Mouse (Mus musculus) CH12.LX (cell line): Measurements from ENCODE around the gene Creb5. TPM values are rescaled to one million over a fixed set of nuclear protein-coding genes. Genes with fewer than 3 reads are reported as not detected.
A peak's percentile ranks its signal among the peaks of the same experiment; 100 is the strongest.

Experiments
- DNase-seq: peaks from one replicate; pipeline ENCODE4 v3.0.0-alpha.2; 2013; ENCODE audit errors: extremely low read depth
- H3K27ac ChIP-seq: 2 replicates; pipeline ENCODE4 v1.5.1; 2012; ENCODE audit warnings: low read depth, mild to moderate bottlenecking, control low read depth, moderate library complexity; ENCODE audit not compliant: insufficient read depth
- H3K27me3 ChIP-seq: replicated peaks from 2 replicates; pipeline ENCODE3; 2012; ENCODE audit warnings: inconsistent platforms
- H3K36me3 ChIP-seq, 2 experiments: replicated peaks in 1 of 2; 2 replicates each; pipeline versions ENCODE3 to v1.6.1; 2012; ENCODE audit warnings: inconsistent platforms in 1 of 2, low read length in 1 of 2, mild to moderate bottlenecking in 1 of 2, mixed read lengths in 1 of 2, moderate library complexity in 1 of 2; ENCODE audit not compliant: control insufficient read depth in 1 of 2, insufficient read depth in 1 of 2
- H3K4me1 ChIP-seq, 2 experiments: 2 replicates each; pipeline ENCODE4 v1.6.1; 2012; ENCODE audit warnings: inconsistent platforms in 1 of 2, moderate library complexity in 1 of 2; ENCODE audit not compliant: insufficient read depth in 2 of 2, control insufficient read depth in 1 of 2
- H3K4me2 ChIP-seq: 2 replicates; pipeline ENCODE4 v1.6.1; 2012; ENCODE audit warnings: low read depth, mild to moderate bottlenecking, control low read depth; ENCODE audit not compliant: poor library complexity, insufficient read depth, severe bottlenecking
- H3K4me3 ChIP-seq, 3 experiments: fragments of 150-350 bp in 1 of 3; sonication (generic) in 1 of 3; replicated peaks in 1 of 3; 2 replicates each; pipeline versions ENCODE3 to v1.5.1; 2011 to 2012; ENCODE audit warnings: low read depth in 2 of 3, low read length in 2 of 3, mild to moderate bottlenecking in 2 of 3, moderate library complexity in 2 of 3, control low read depth in 1 of 3, improper control_type of control experiment in 1 of 3, inconsistent platforms in 1 of 3, mixed read lengths in 1 of 3; ENCODE audit not compliant: poor library complexity in 1 of 3
- H3K79me2 ChIP-seq: replicated peaks from 2 replicates; pipeline ENCODE4 v1.6.1; 2012; ENCODE audit warnings: mild to moderate bottlenecking, moderate library complexity; ENCODE audit not compliant: control insufficient read depth, poor library complexity, insufficient read depth, severe bottlenecking; ENCODE audit errors: extremely low read depth
- H3K9ac ChIP-seq: 2 replicates; pipeline ENCODE4 v1.6.1; 2012; ENCODE audit warnings: low read depth, mild to moderate bottlenecking, control low read depth, moderate library complexity; ENCODE audit not compliant: insufficient read depth
- H3K9me3 ChIP-seq: replicated peaks from 2 replicates; pipeline ENCODE3; 2012; ENCODE audit warnings: low read length, inconsistent platforms, mixed read lengths
- CHD1 ChIP-seq: IDR thresholded peaks from 2 replicates; pipeline ENCODE4 v1.6.1; 2012; ENCODE audit warnings: low read depth, low read length, improper control_type of control experiment, inconsistent platforms
- CHD2 ChIP-seq: IDR thresholded peaks from 2 replicates; pipeline ENCODE4 v1.6.1; 2011; ENCODE audit warnings: low read length, improper control_type of control experiment
- CTCF ChIP-seq, 2 experiments: IDR thresholded peaks in 1 of 2; conservative IDR thresholded peaks in 1 of 2; 2 replicates each; pipeline ENCODE4 v1.5.1; 2011 to 2012; ENCODE audit warnings: low read depth in 2 of 2, low read length in 2 of 2, improper control_type of control experiment in 1 of 2, inconsistent platforms in 1 of 2, mild to moderate bottlenecking in 1 of 2, moderate library complexity in 1 of 2
- E2F4 ChIP-seq: IDR thresholded peaks from 2 replicates; pipeline ENCODE4 v1.6.1; 2011; ENCODE audit warnings: low read depth, low read length, improper control_type of control experiment; ENCODE audit not compliant: insufficient replicate concordance
- ELF1 ChIP-seq: IDR thresholded peaks from 2 replicates; pipeline ENCODE4 v1.6.1; 2014; ENCODE audit warnings: low read depth, mild to moderate bottlenecking, inconsistent platforms, low read length, improper control_type of control experiment
- EP300 ChIP-seq: IDR thresholded peaks from 2 replicates; pipeline ENCODE4 v1.6.1; 2011; ENCODE audit warnings: low read length, improper control_type of control experiment
- ETS1 ChIP-seq: conservative IDR thresholded peaks from 2 replicates; pipeline ENCODE4 v1.6.1; 2012; ENCODE audit warnings: low read depth, mild to moderate bottlenecking, inconsistent platforms, low read length, improper control_type of control experiment, moderate library complexity
- HCFC1 ChIP-seq: IDR thresholded peaks from 2 replicates; pipeline ENCODE4 v1.6.1; 2012; ENCODE audit warnings: low read depth, mild to moderate bottlenecking, inconsistent platforms, low read length, improper control_type of control experiment
- KAT2A ChIP-seq: IDR thresholded peaks from 2 replicates; pipeline ENCODE4 v1.6.1; 2012; ENCODE audit warnings: low read length, improper control_type of control experiment, inconsistent platforms; ENCODE audit not compliant: insufficient replicate concordance
- MAX ChIP-seq: IDR thresholded peaks from 2 replicates; pipeline ENCODE4 v1.6.1; 2011; ENCODE audit warnings: low read length, improper control_type of control experiment
- MXI1 ChIP-seq: IDR thresholded peaks from 2 replicates; pipeline ENCODE4 v1.6.1; 2011; ENCODE audit warnings: mild to moderate bottlenecking, low read depth, low read length, improper control_type of control experiment
- MYC ChIP-seq: IDR thresholded peaks from 2 replicates; pipeline ENCODE4 v1.6.1; 2011; ENCODE audit warnings: low read depth, mild to moderate bottlenecking, improper control_type of control experiment, low read length
- NELFE ChIP-seq: IDR thresholded peaks from 2 replicates; pipeline ENCODE4 v1.6.1; 2011; ENCODE audit warnings: low read depth, low read length, improper control_type of control experiment
- NRF1 ChIP-seq: IDR thresholded peaks from 2 replicates; pipeline ENCODE4 v1.6.1; 2014; ENCODE audit warnings: low read depth, mild to moderate bottlenecking, inconsistent platforms, low read length, improper control_type of control experiment, moderate library complexity
- POLR2A ChIP-seq: IDR thresholded peaks from 2 replicates; pipeline ENCODE4 v1.6.1; 2011; ENCODE audit warnings: low read depth, mild to moderate bottlenecking, improper control_type of control experiment, low read length
- POLR2AphosphoS2 ChIP-seq: IDR thresholded peaks from 2 replicates; pipeline ENCODE4 v1.6.1; 2011; ENCODE audit warnings: low read depth, low read length, improper control_type of control experiment
- RAD21 ChIP-seq: IDR thresholded peaks from 2 replicates; pipeline ENCODE4 v1.6.1; 2011; ENCODE audit warnings: low read depth, mild to moderate bottlenecking, low read length, improper control_type of control experiment, moderate library complexity
- RCOR1 ChIP-seq: conservative IDR thresholded peaks from 2 replicates; pipeline ENCODE4 v1.6.1; 2012; ENCODE audit warnings: low read depth, mild to moderate bottlenecking, inconsistent platforms, low read length, improper control_type of control experiment
- SMC3 ChIP-seq: IDR thresholded peaks from 2 replicates; pipeline ENCODE4 v1.6.1; 2011; ENCODE audit warnings: low read depth, low read length, improper control_type of control experiment
- TBP ChIP-seq: conservative IDR thresholded peaks from 2 replicates; pipeline ENCODE4 v1.6.1; 2011; ENCODE audit warnings: low read depth, low read length, improper control_type of control experiment
- UBTF ChIP-seq: IDR thresholded peaks from 2 replicates; pipeline ENCODE4 v1.6.1; 2012; ENCODE audit warnings: low read depth, mild to moderate bottlenecking, inconsistent platforms, low read length, improper control_type of control experiment, moderate library complexity
- ZC3H11A ChIP-seq: IDR thresholded peaks from 2 replicates; pipeline ENCODE4 v1.6.1; 2012; ENCODE audit warnings: low read depth, mild to moderate bottlenecking, inconsistent platforms, low read length, improper control_type of control experiment
- ZMIZ1 ChIP-seq: IDR thresholded peaks from 2 replicates; pipeline ENCODE4 v1.6.1; 2012; ENCODE audit warnings: low read depth, mild to moderate bottlenecking, inconsistent platforms, low read length, improper control_type of control experiment
- ZNF384 ChIP-seq: IDR thresholded peaks from 2 replicates; pipeline ENCODE4 v1.6.1; 2012; ENCODE audit warnings: low read depth, low read length, improper control_type of control experiment, inconsistent platforms
- dilution Hi-C: fragments of 300-500 bp; cut with MboI; formaldehyde crosslinking; loops from 2 replicates; pipeline ENCODE4 v1.14.3; 2020; ENCODE audit warnings: low sequenced_read_pairs; ENCODE audit not compliant: extremely low pct_unique_long_range_greater_than_20kb, extremely low pct_ligation_motif_present
- in situ Hi-C: fragments of 300-500 bp; cut with MboI; formaldehyde crosslinking; loops from 3 replicates; pipeline ENCODE4 v1.14.3; 2019; ENCODE audit warnings: low sequenced_read_pairs, low pct_ligation_motif_present, low pct_unique_long_range_greater_than_20kb, mixed read lengths
- polyA plus RNA-seq: library from polyadenylated mRNA; unstranded; fragments of >175 nt; gene quantifications from 2 replicates; pipeline ENCODE4 v1.2.1, GENCODE M21; 2012; ENCODE audit warnings: low read depth; ENCODE audit not compliant: insufficient read length
- total RNA-seq, 2 experiments: library from RNA; depleted of rRNA; stranded (reverse); fragments of 300-350 nt in 1 of 2; fragments of >200 nt in 1 of 2; gene quantifications; 2 replicates each; pipeline ENCODE4 v1.2.3; 2012 to 2014

The Creb5 gene
- total and polyA plus RNA-seq, 3 experiments, result 0.68 to 2.1 (median 0.86) TPM

DNA sequence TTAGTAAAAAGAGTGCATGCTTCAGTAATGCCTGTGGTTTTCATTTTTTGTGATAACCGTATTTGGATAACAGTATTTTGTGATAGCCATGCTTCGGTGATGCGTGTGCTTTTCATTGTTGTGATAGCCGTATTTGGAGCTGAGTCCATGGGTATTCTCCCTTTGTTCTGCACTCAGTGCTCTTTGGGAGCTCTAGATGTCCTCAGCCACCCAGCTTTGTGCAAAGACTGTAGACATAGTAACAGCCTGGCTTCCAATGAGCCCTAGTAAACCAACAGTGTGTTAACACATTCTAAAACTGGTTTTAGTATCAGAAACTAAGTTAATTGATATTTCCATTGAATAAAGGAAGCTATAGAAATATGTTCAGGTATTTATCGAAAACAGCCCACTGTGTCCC, 254.7 kb downstream of the Creb5 start:
- Histone ChIP-seq H3K9me3 (no peaks in the 10 kb centered on the region), H3K79me2 (no peaks in the 10 kb centered on the region), H3K27ac (no peak overlapping the region), H3K9ac (no peak overlapping the region), H3K27me3 (no peaks in the 10 kb centered on the region), H3K4me3 (no peak overlapping the region), H3K36me3 (no peaks in the 10 kb centered on the region), H3K4me2 (no peak overlapping the region), H3K4me1 (peaks cover 3 to 12% of the 10 kb centered on the region in 2 experiments; a peak in 2 of 4 replicates)
- in situ Hi-C loops, result no loop called here
- dilution Hi-C loops, result no loop called here
- no peak for DNase-seq
- TF ChIP-seq RCOR1, result no peak
- no peak for TF ChIP-seq NRF1
- TF ChIP-seq RAD21, result peak; percentile 44
- TF ChIP-seq POLR2A, result no peak
- no peak for TF ChIP-seq MXI1
- TF ChIP-seq ZMIZ1, result no peak
- no peak for TF ChIP-seq UBTF
- TF ChIP-seq CTCF (conservative IDR thresholded peaks at IDR 0.05 in 1 of 2, IDR thresholded peaks at IDR 0.05 in 1 of 2; ENCODE audit: low read depth in 2 of 2, low read length in 2 of 2), result peak in 1 of 2 experiments; percentile 38; a peak in 2 of 4 replicates
- TF ChIP-seq ETS1, result no peak
- no peak for TF ChIP-seq E2F4
- peak; percentile 40 for TF ChIP-seq SMC3
- TF ChIP-seq TBP, result no peak

- H3K4me2 ChIP-seq, result no peak overlapping the region
- dilution Hi-C loops (no loop called here), in situ Hi-C loops (no loop called here)
- H3K9me3 ChIP-seq, result no peaks in the 10 kb centered on the region
- H3K27me3 ChIP-seq, result no peaks in the 10 kb centered on the region
- H3K79me2 ChIP-seq, result no peaks in the 10 kb centered on the region
- no peak for TF ChIP-seq MXI1
- no peak for TF ChIP-seq NRF1
- TF ChIP-seq RCOR1, result no peak
- no peak for TF ChIP-seq UBTF
- TF ChIP-seq MAX, result no peak
- TF ChIP-seq ZMIZ1, result no peak
- TF ChIP-seq KAT2A, result no peak
- no peak for TF ChIP-seq ELF1
- no peak for TF ChIP-seq ZC3H11A
- no peak for TF ChIP-seq HCFC1
- no peak for TF ChIP-seq EP300
- TF ChIP-seq ZNF384, result no peak
- TF ChIP-seq E2F4, result no peak
- TF ChIP-seq NELFE, result no peak
- TF ChIP-seq MYC, result no peak
- no peak for TF ChIP-seq CHD1
- TF ChIP-seq POLR2AphosphoS2, result no peak
- no peak for TF ChIP-seq CHD2
- H3K9ac ChIP-seq, result no peak overlapping the region
- H3K36me3 ChIP-seq, result no peaks in the 10 kb centered on the region
- H3K4me3 ChIP-seq, result no peak overlapping the region
- H3K4me1 ChIP-seq, result peaks cover 9 to 27% of the 10 kb centered on the region in 2 experiments
- DNase-seq, result no peak
- no peak overlapping the region for H3K27ac ChIP-seq
Observed at GRCm38 (mm10) chr6:53545483-53545900, 258.4 kb downstream of the Creb5 start.
